Mouse (Mus musculus) MEL (cell line): ENCODE results near the gene Ddb2. TPM values are rescaled to one million over a fixed set of nuclear protein-coding genes. Genes with fewer than 3 reads are reported as not detected.

Experiments
- DNase-seq: peaks from one replicate; pipeline ENCODE4 v3.0.0; 2011; ENCODE audit warnings: low read depth, low spot score
- H3K27ac ChIP-seq: 2 replicates; pipeline ENCODE4 v1.5.1; 2012; ENCODE audit warnings: low read depth, mild to moderate bottlenecking, control low read depth, low read length, moderate library complexity; ENCODE audit not compliant: control insufficient read depth
- H3K27me3 ChIP-seq, 2 experiments: fragments of 150-350 bp in 1 of 2; sonication (generic) in 1 of 2; 2 replicates each; pipeline ENCODE4 v1.6.1; 2012; ENCODE audit warnings: low read length in 2 of 2, mild to moderate bottlenecking in 2 of 2, improper control_type of control experiment in 1 of 2, moderate library complexity in 1 of 2; ENCODE audit not compliant: insufficient read depth in 2 of 2, control insufficient read depth in 1 of 2
- H3K36me3 ChIP-seq, 2 experiments: 2 replicates each; pipeline ENCODE4 v1.6.1; 2012 to 2014; ENCODE audit warnings: low read length in 2 of 2, improper control_type of control experiment in 1 of 2, inconsistent platforms in 1 of 2, mild to moderate bottlenecking in 1 of 2; ENCODE audit not compliant: insufficient read depth in 2 of 2, control insufficient read depth in 1 of 2
- H3K4me1 ChIP-seq, 2 experiments: fragments of 150-350 bp in 1 of 2; sonication (generic) in 1 of 2; 2 replicates each; pipeline ENCODE4 v1.6.1; 2012; ENCODE audit warnings: low read length in 2 of 2, improper control_type of control experiment in 1 of 2, mild to moderate bottlenecking in 1 of 2; ENCODE audit not compliant: insufficient read depth in 2 of 2, control insufficient read depth in 1 of 2
- H3K4me3 ChIP-seq, 2 experiments: fragments of 150-350 bp in 1 of 2; sonication (generic) in 1 of 2; 2 replicates each; pipeline ENCODE4 v1.5.1; 2012; ENCODE audit warnings: low read depth in 2 of 2, low read length in 2 of 2, mild to moderate bottlenecking in 2 of 2, moderate library complexity in 2 of 2, control low read depth in 1 of 2, improper control_type of control experiment in 1 of 2; ENCODE audit not compliant: control insufficient read depth in 1 of 2, insufficient read depth in 1 of 2
- H3K79me2 ChIP-seq: 2 replicates; pipeline ENCODE4 v1.6.1; 2012; ENCODE audit warnings: mild to moderate bottlenecking, low read length, moderate library complexity; ENCODE audit not compliant: control insufficient read depth, poor library complexity, insufficient read depth
- H3K9ac ChIP-seq: 2 replicates; pipeline ENCODE4 v1.6.1; 2012; ENCODE audit warnings: low read depth, mild to moderate bottlenecking, control low read depth, low read length, moderate library complexity; ENCODE audit not compliant: control insufficient read depth, poor library complexity, severe bottlenecking
- H3K9me3 ChIP-seq: fragments of 150-350 bp; sonication (generic); replicated peaks from 2 replicates; pipeline ENCODE4 v1.6.1; 2012; ENCODE audit warnings: mild to moderate bottlenecking, low read length, improper control_type of control experiment, moderate library complexity; ENCODE audit not compliant: insufficient read depth
- BHLHE40 ChIP-seq: IDR thresholded peaks from 2 replicates; pipeline ENCODE4 v1.6.1; 2012; ENCODE audit warnings: low read depth, mild to moderate bottlenecking, inconsistent platforms, low read length, improper control_type of control experiment, borderline replicate concordance
- CHD1 ChIP-seq: IDR thresholded peaks from 2 replicates; pipeline ENCODE4 v1.6.1; 2012; ENCODE audit warnings: low read depth, mild to moderate bottlenecking, inconsistent platforms, low read length, improper control_type of control experiment
- E2F4 ChIP-seq: IDR thresholded peaks from 2 replicates; pipeline ENCODE4 v1.6.1; 2011; ENCODE audit warnings: low read depth, low read length, improper control_type of control experiment, borderline replicate concordance
- ELF1 ChIP-seq: IDR thresholded peaks from 2 replicates; pipeline ENCODE4 v1.6.1; 2014; ENCODE audit warnings: low read depth, mild to moderate bottlenecking, inconsistent platforms, low read length, improper control_type of control experiment, moderate library complexity
- EP300 ChIP-seq, 2 experiments: IDR thresholded peaks; 2 replicates each; pipeline ENCODE4 v1.6.1; 2011; ENCODE audit warnings: improper control_type of control experiment in 2 of 2, low read length in 2 of 2, low read depth in 1 of 2, mild to moderate bottlenecking in 1 of 2
- ETS1 ChIP-seq: IDR thresholded peaks from 2 replicates; pipeline ENCODE4 v1.6.1; 2012; ENCODE audit warnings: low read depth, mild to moderate bottlenecking, inconsistent platforms, low read length, improper control_type of control experiment, moderate library complexity
- GABPA ChIP-seq: IDR thresholded peaks from 2 replicates; pipeline ENCODE4 v1.6.1; 2012; ENCODE audit warnings: low read depth, mild to moderate bottlenecking, inconsistent platforms, low read length, improper control_type of control experiment, moderate library complexity
- GATA1 ChIP-seq: IDR thresholded peaks from 2 replicates; pipeline ENCODE4 v1.6.1; 2011; ENCODE audit warnings: low read depth, low read length, improper control_type of control experiment
- HCFC1 ChIP-seq: IDR thresholded peaks from 2 replicates; pipeline ENCODE4 v1.6.1; 2012; ENCODE audit warnings: low read depth, mild to moderate bottlenecking, inconsistent platforms, low read length, improper control_type of control experiment, moderate library complexity
- KAT2A ChIP-seq: conservative IDR thresholded peaks from 2 replicates; pipeline ENCODE4 v1.6.1; 2012; ENCODE audit warnings: low read depth, low read length, improper control_type of control experiment, inconsistent platforms
- MAX ChIP-seq: IDR thresholded peaks from 2 replicates; pipeline ENCODE4 v1.6.1; 2011; ENCODE audit warnings: low read length, improper control_type of control experiment
- MAZ ChIP-seq: IDR thresholded peaks from 2 replicates; pipeline ENCODE4 v1.6.1; 2012; ENCODE audit warnings: low read depth, mild to moderate bottlenecking, inconsistent platforms, low read length, improper control_type of control experiment
- MEF2A ChIP-seq: IDR thresholded peaks from 2 replicates; pipeline ENCODE4 v1.6.1; 2014; ENCODE audit warnings: low read depth, mild to moderate bottlenecking, inconsistent platforms, low read length, improper control_type of control experiment; ENCODE audit not compliant: poor library complexity, insufficient replicate concordance, severe bottlenecking; ENCODE audit errors: extremely low read depth
- MYC ChIP-seq: IDR thresholded peaks from 2 replicates; pipeline ENCODE4 v1.6.1; 2011; ENCODE audit warnings: low read depth, mild to moderate bottlenecking, low read length, improper control_type of control experiment, moderate library complexity
- NRF1 ChIP-seq: IDR thresholded peaks from 2 replicates; pipeline ENCODE4 v1.6.1; 2014; ENCODE audit warnings: low read depth, mild to moderate bottlenecking, inconsistent platforms, low read length, improper control_type of control experiment, moderate library complexity; ENCODE audit not compliant: poor library complexity, insufficient read depth, severe bottlenecking
- POLR2A ChIP-seq, 2 experiments: IDR thresholded peaks; 2 replicates each; pipeline ENCODE4 v1.6.1; 2011 to 2012; ENCODE audit warnings: low read length in 2 of 2, mild to moderate bottlenecking in 2 of 2, control low read depth in 1 of 2, improper control_type of control experiment in 1 of 2, low read depth in 1 of 2, moderate library complexity in 1 of 2; ENCODE audit not compliant: control insufficient read depth in 1 of 2, insufficient read depth in 1 of 2, poor library complexity in 1 of 2
- POLR2AphosphoS5 ChIP-seq: IDR thresholded peaks from 2 replicates; pipeline ENCODE4 v1.6.1; 2012; ENCODE audit warnings: low read depth, borderline replicate concordance, mild to moderate bottlenecking, inconsistent platforms, low read length, moderate library complexity, mixed read lengths
- RCOR1 ChIP-seq: IDR thresholded peaks from 2 replicates; pipeline ENCODE4 v1.6.1; 2012; ENCODE audit warnings: low read depth, mild to moderate bottlenecking, inconsistent platforms, low read length, improper control_type of control experiment
- SIN3A ChIP-seq: IDR thresholded peaks from 2 replicates; pipeline ENCODE4 v1.6.1; 2012; ENCODE audit warnings: low read length, improper control_type of control experiment, inconsistent platforms
- SMC3 ChIP-seq: IDR thresholded peaks from 2 replicates; pipeline ENCODE4 v1.6.1; 2011; ENCODE audit warnings: low read depth, low read length, improper control_type of control experiment
- TAL1 ChIP-seq: IDR thresholded peaks from 2 replicates; pipeline ENCODE4 v1.6.1; 2012; ENCODE audit warnings: mild to moderate bottlenecking, inconsistent platforms, low read length, moderate library complexity, mixed read lengths
- TCF12 ChIP-seq: IDR thresholded peaks from 2 replicates; pipeline ENCODE4 v1.6.1; 2014; ENCODE audit warnings: low read depth, mild to moderate bottlenecking, inconsistent platforms, low read length, improper control_type of control experiment, moderate library complexity
- UBTF ChIP-seq: IDR thresholded peaks from 2 replicates; pipeline ENCODE4 v1.6.1; 2012; ENCODE audit warnings: low read depth, mild to moderate bottlenecking, inconsistent platforms, low read length, improper control_type of control experiment, moderate library complexity, borderline replicate concordance; ENCODE audit not compliant: insufficient read depth
- USF1 ChIP-seq: IDR thresholded peaks from 2 replicates; pipeline ENCODE4 v1.6.1; 2014; ENCODE audit warnings: low read depth, mild to moderate bottlenecking, inconsistent platforms, low read length, improper control_type of control experiment, moderate library complexity
- ZC3H11A ChIP-seq: IDR thresholded peaks from 2 replicates; pipeline ENCODE4 v1.6.1; 2012; ENCODE audit warnings: low read depth, mild to moderate bottlenecking, inconsistent platforms, low read length, improper control_type of control experiment
- ZKSCAN1 ChIP-seq: IDR thresholded peaks from 2 replicates; pipeline ENCODE4 v1.6.1; 2012; ENCODE audit warnings: low read depth, mild to moderate bottlenecking, inconsistent platforms, low read length, improper control_type of control experiment, moderate library complexity
- ZMIZ1 ChIP-seq: IDR thresholded peaks from 2 replicates; pipeline ENCODE4 v1.6.1; 2012; ENCODE audit warnings: low read depth, mild to moderate bottlenecking, inconsistent platforms, low read length, improper control_type of control experiment, moderate library complexity
- ZNF384 ChIP-seq: IDR thresholded peaks from 2 replicates; pipeline ENCODE4 v1.6.1; 2012; ENCODE audit warnings: low read depth, mild to moderate bottlenecking, inconsistent platforms, low read length, improper control_type of control experiment
- polyA plus RNA-seq, 2 experiments: library from polyadenylated mRNA; stranded (reverse) in 1 of 2; unstranded in 1 of 2; fragments of >175 nt in 1 of 2; fragments of >200 nt in 1 of 2; gene quantifications; 2 replicates each; pipeline versions ENCODE4 v1.2.1 to v1.2.4; 2012; ENCODE audit warnings: low replicate concordance in 2 of 2, low read depth in 1 of 2; ENCODE audit not compliant: insufficient read length in 2 of 2, insufficient read depth in 1 of 2, missing spikeins in 1 of 2
- total RNA-seq: library from RNA; depleted of rRNA; stranded (reverse); fragments of 300-350 nt; gene quantifications from 2 replicates; pipeline ENCODE4 v1.2.3, GENCODE M21; 2012

Gene Ddb2
- total and polyA plus RNA-seq, 3 experiments = 8.4 to 12.6 TPM; not detected in 1

- no peaks in the 10 kb centered on the region for H3K27me3 ChIP-seq
- peak; percentile 71 for DNase-seq
- peaks cover 0 to 16% of the 10 kb centered on the region in 2 experiments; a peak in 2 of 4 replicates for H3K36me3 ChIP-seq
- no peak for TF ChIP-seq SMC3
- TF ChIP-seq MAX = no peak
- no peak for TF ChIP-seq UBTF
- TF ChIP-seq NRF1 = no peak
- TF ChIP-seq RCOR1 = peak; percentile 62
- peak; percentile 98 for TF ChIP-seq TCF12
- TF ChIP-seq SIN3A = peak; percentile 39
- no peak for TF ChIP-seq GABPA
- TF ChIP-seq ETS1 = peak; percentile 77; the same call in 1 of the 2 replicates
- no peak for TF ChIP-seq ZMIZ1
- TF ChIP-seq EP300 (IDR thresholded peaks at IDR 0.05; ENCODE audit: low read depth in 1 of 2, low read length in 2 of 2) = peak; percentile 84 to 92
- TF ChIP-seq CHD1 = no peak
- TF ChIP-seq TAL1 = peak; percentile 80
- no peak for TF ChIP-seq E2F4
- 0 out of 2 replicates have a peak, but pooled peaks have one; percentile 26 for TF ChIP-seq ZNF384
- no peak for TF ChIP-seq ZKSCAN1
- 0 out of 2 replicates have a peak, but pooled peaks have one; percentile 37 for TF ChIP-seq HCFC1
- TF ChIP-seq ELF1 = peak; percentile 33; the same call in 1 of the 2 replicates
- TF ChIP-seq GATA1 = peak; percentile 85; the same call in 1 of the 2 replicates
- peak; percentile 35; the same call in 1 of the 2 replicates for TF ChIP-seq BHLHE40
- no peak for TF ChIP-seq MYC
- no peak for TF ChIP-seq POLR2AphosphoS5
- TF ChIP-seq MEF2A = peak; percentile 36; the same call in 1 of the 2 replicates
- no peak for TF ChIP-seq USF1
- no peak for TF ChIP-seq ZC3H11A
- TF ChIP-seq POLR2A (IDR thresholded peaks at IDR 0.05; ENCODE audit: control insufficient read depth in 1 of 2, insufficient read depth in 1 of 2, low read depth in 1 of 2, low read length in 2 of 2, poor library complexity in 1 of 2) = no peak
- peak; percentile 99 for TF ChIP-seq MAZ
- TF ChIP-seq KAT2A = no peak
- H3K4me1 ChIP-seq = peaks cover 13% of the 10 kb centered on the region in 2 experiments
- H3K9me3 ChIP-seq = no peaks in the 10 kb centered on the region
- H3K4me3 ChIP-seq = no peak overlapping the region
- no peak overlapping the region for H3K9ac ChIP-seq
- no peak overlapping the region for H3K27ac ChIP-seq
- H3K79me2 ChIP-seq = no peaks in the 10 kb centered on the region
These were observed 7.9 kb upstream of the Ddb2 start for GRCm38 (mm10) chr2:91244557-91245228.
